Mouse (Mus musculus): ENCODE results near the gene Alox12e.

The Alox12e gene

DNA sequence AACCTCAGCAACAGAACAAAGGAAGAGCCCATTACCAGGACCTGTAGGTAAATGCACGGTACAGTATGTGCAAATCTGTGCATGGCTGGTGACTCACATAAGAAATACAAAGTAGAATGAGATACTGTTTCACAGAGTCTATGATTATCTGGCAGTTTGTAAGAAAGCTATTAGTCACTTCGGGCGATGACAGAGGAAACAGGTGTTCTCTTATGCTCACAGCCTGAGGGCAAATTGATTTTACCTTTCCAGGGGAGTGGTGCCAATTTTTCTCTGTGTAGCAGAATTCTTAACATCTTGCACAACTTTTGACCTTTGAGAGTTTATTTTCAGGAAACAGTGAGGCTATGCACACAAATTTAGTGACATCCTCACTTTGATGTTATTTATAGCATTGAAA is 37.7 kb downstream of the Alox12e start:
- no peak for DNase-seq

GRCm38 (mm10) chr11:70283666-70284065 is 38.8 kb downstream of the Alox12e start:
- no peak for DNase-seq

- DNase-seq = no peak
Measured at GRCm38 (mm10) chr11:70280441-70280840, 42.0 kb downstream of the Alox12e start.

DNA sequence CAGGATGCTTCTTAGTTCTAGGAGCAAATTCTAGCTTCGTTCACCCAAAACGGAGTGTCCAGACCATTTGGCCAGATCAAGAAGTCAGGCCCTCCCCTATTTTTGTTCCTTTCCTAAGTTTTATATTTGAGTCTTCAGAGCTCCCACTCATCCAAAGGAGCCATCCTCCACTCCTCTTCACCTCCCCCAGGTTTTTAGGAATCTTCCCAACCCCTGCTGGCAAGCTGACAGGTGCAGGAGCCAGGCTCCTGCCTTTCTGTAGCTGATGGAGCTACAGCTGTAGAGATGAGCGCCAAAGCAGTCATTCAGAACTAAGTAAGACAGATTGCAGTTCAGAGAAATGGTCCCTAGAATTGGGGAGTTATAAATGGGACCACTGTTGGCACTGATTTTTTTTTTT is 43.5 kb downstream of the Alox12e start:
- no peak for DNase-seq

- no peak for DNase-seq
Measured at GRCm38 (mm10) chr11:70271641-70272040, 50.8 kb downstream of the Alox12e start.

GRCm38 (mm10) chr11:70266405-70266804 is 56.0 kb downstream of the Alox12e start:
- no peak for DNase-seq

GRCm38 (mm10) chr11:70265819-70266218 is 56.6 kb downstream of the Alox12e start:
- DNase-seq = no peak

All from retina, postnatal 1 day (tissue).